19 mouse cellular contexts compared by ENCODE assay signal in genomic region chr12:100735156-100735555, GRCm38 (mm10). TPM values are rescaled to one million over a fixed set of nuclear protein-coding genes. Genes with fewer than 3 reads are reported as not detected.
DNase-seq lines count a peak whose midpoint lies in the region; ATAC-seq and TF ChIP-seq lines count a peak whose summit lies in the region.
"Had no signal": no experiment of that assay in that cellular context is flagged by ENCODE, and none has a peak within 500 bp of the region (broad histone marks: within the 10 kb centered on the region; RNA-seq: fewer than 3 reads in every experiment).

No protein-coding gene starts in this region.

- no peak overlapping the region for H3K4me2 ChIP-seq in hindbrain, postnatal 0 days (ENCODE audit: low read depth, low read length)
- H3K4me2 ChIP-seq in hindbrain, embryonic 11.5 days (replicated peaks; ENCODE audit: low read depth, low read length): no peak overlapping the region
- H3K4me2 ChIP-seq in stomach, postnatal 0 days (replicated peaks; ENCODE audit: low read depth): no peak overlapping the region
- H3K4me2 ChIP-seq: embryonic facial prominence, embryonic 13.5 days; forebrain, embryonic 13.5 days; heart, embryonic 12.5 days; hindbrain, embryonic 12.5 days had no signal

- no peak overlapping the region for H3K27ac ChIP-seq in cerebellum, adult 2 months (ENCODE audit: insufficient read depth, low read length)
- no peak overlapping the region for H3K27ac ChIP-seq in hindbrain, postnatal 0 days
- no peak overlapping the region for H3K27ac ChIP-seq in hindbrain, embryonic 11.5 days (ENCODE audit: low read depth, low read length)
- no peak overlapping the region for H3K27ac ChIP-seq in stomach, postnatal 0 days (replicated peaks)
- H3K27ac ChIP-seq: embryonic facial prominence, embryonic 13.5 days; forebrain, embryonic 13.5 days; hindbrain, embryonic 12.5 days had no signal

- no peak for TF ChIP-seq CTCF in cerebellum, adult 2 months (IDR thresholded peaks at IDR 0.05; ENCODE audit: borderline replicate concordance, insufficient read depth, low read depth, low read length)
- TF ChIP-seq CTCF in hindbrain, postnatal 0 days (IDR thresholded peaks at IDR 0.05; ENCODE audit: low read depth): no peak
- TF ChIP-seq CTCF in brain, embryonic 14.5 days (IDR thresholded peaks at IDR 0.05; ENCODE audit: borderline replicate concordance, extremely low read depth, insufficient read depth, insufficient read length): no peak
- TF ChIP-seq CTCF in stomach, postnatal 0 days (IDR thresholded peaks at IDR 0.05; ENCODE audit: low read depth): no peak

- no peak for TF ChIP-seq EP300 in stomach, postnatal 0 days (optimal IDR thresholded peaks at IDR 0.05)

- no peak overlapping the region for H3K4me3 ChIP-seq in cerebellum, adult 2 months (replicated peaks; ENCODE audit: insufficient read depth, low read depth, low read length)
- no peak overlapping the region for H3K4me3 ChIP-seq in hindbrain, postnatal 0 days (ENCODE audit: low read length)
- H3K4me3 ChIP-seq in hindbrain, embryonic 11.5 days (ENCODE audit: low read depth, low read length): no peak overlapping the region
- H3K4me3 ChIP-seq in stomach, postnatal 0 days (ENCODE audit: low read depth, low read length): no peak overlapping the region
- H3K4me3 ChIP-seq: embryonic facial prominence, embryonic 13.5 days; forebrain, embryonic 13.5 days; heart, embryonic 12.5 days; hindbrain, embryonic 12.5 days had no signal

- no peaks in the 10 kb centered on the region for H3K36me3 ChIP-seq in hindbrain, postnatal 0 days (ENCODE audit: insufficient read depth, low read length)
- H3K36me3 ChIP-seq in hindbrain, embryonic 11.5 days (ENCODE audit: control insufficient read depth, insufficient read depth, low read length): no peaks in the 10 kb centered on the region
- H3K36me3 ChIP-seq in stomach, postnatal 0 days (ENCODE audit: control insufficient read depth, insufficient read depth, low read length): no peaks in the 10 kb centered on the region
- H3K36me3 ChIP-seq: embryonic facial prominence, embryonic 13.5 days; heart, embryonic 12.5 days; hindbrain, embryonic 12.5 days had no signal

- H3K27me3 ChIP-seq in cerebellum, adult 2 months (ENCODE audit: control insufficient read depth, insufficient read depth, low read length): no peaks in the 10 kb centered on the region
- H3K27me3 ChIP-seq in hindbrain, postnatal 0 days (ENCODE audit: insufficient read depth, low read length): no peaks in the 10 kb centered on the region
- H3K27me3 ChIP-seq in hindbrain, embryonic 11.5 days (ENCODE audit: control insufficient read depth, insufficient read depth, low read length): no peaks in the 10 kb centered on the region
- H3K27me3 ChIP-seq in stomach, postnatal 0 days (ENCODE audit: control insufficient read depth, insufficient read depth, low read length): no peaks in the 10 kb centered on the region
- H3K27me3 ChIP-seq: CH12.LX; embryonic facial prominence, embryonic 13.5 days; forebrain, embryonic 13.5 days; heart, embryonic 12.5 days; hindbrain, embryonic 12.5 days had no signal

- H3K9ac ChIP-seq in hindbrain, postnatal 0 days (replicated peaks; ENCODE audit: low read length): no peak overlapping the region
- H3K9ac ChIP-seq in hindbrain, embryonic 11.5 days (ENCODE audit: low read depth, low read length): no peak overlapping the region
- H3K9ac ChIP-seq in stomach, postnatal 0 days (ENCODE audit: low read length): no peak overlapping the region
- H3K9ac ChIP-seq: embryonic facial prominence, embryonic 13.5 days; forebrain, embryonic 13.5 days; forebrain, postnatal 0 days; heart, embryonic 12.5 days; hindbrain, embryonic 12.5 days had no signal

- DNase-seq in cerebellum, adult 2 months: peak; percentile 33 to 64
- no peak for DNase-seq in cerebellum, adult 8-10 months
- peak; percentile 31 for DNase-seq in hindbrain, postnatal 0 days (ENCODE audit: low spot score)
- no peak for DNase-seq in hindbrain, embryonic 11.5 days (ENCODE audit: low spot score)
- peak; percentile 21 for DNase-seq in brain, embryonic 14.5 days (ENCODE audit: low read depth)
- DNase-seq in stomach, postnatal 0 days (ENCODE audit: low spot score): no peak
- DNase-seq: adrenal gland, adult 2 months; adrenal gland, postnatal 25 days; forebrain, postnatal 0 days; gastrocnemius, postnatal 14 days; heart, postnatal 36 days; kidney, adult 11 months had no signal

- no peaks in the 10 kb centered on the region for H3K9me3 ChIP-seq in hindbrain, postnatal 0 days (ENCODE audit: low read length)
- no peaks in the 10 kb centered on the region for H3K9me3 ChIP-seq in hindbrain, embryonic 11.5 days (ENCODE audit: control insufficient read depth, low read length)
- H3K9me3 ChIP-seq in stomach, postnatal 0 days (ENCODE audit: control insufficient read depth, low read length): no peaks in the 10 kb centered on the region
- H3K9me3 ChIP-seq: embryonic facial prominence, embryonic 13.5 days; forebrain, embryonic 13.5 days; heart, embryonic 12.5 days; hindbrain, embryonic 12.5 days had no signal

- ATAC-seq in hindbrain, postnatal 0 days: no peak
- ATAC-seq in hindbrain, embryonic 11.5 days (ENCODE audit: low FRiP score): no peak
- no peak for ATAC-seq in stomach, postnatal 0 days (ENCODE audit: low FRiP score, low TSS enrichment)
- no peak for ATAC-seq in erythroblast, adult 5-6 weeks (replicated peaks; ENCODE audit: low FRiP score, poor library complexity, severe bottlenecking)
- ATAC-seq: forebrain, embryonic 13.5 days; forebrain, postnatal 0 days; hindbrain, embryonic 16.5 days had no signal

- TF ChIP-seq POLR2A in cerebellum, adult 2 months (IDR thresholded peaks at IDR 0.05; ENCODE audit: borderline replicate concordance, insufficient read depth, low read length): no peak
- TF ChIP-seq POLR2A in brain, embryonic 14.5 days (IDR thresholded peaks at IDR 0.05; ENCODE audit: borderline replicate concordance, extremely low read depth, insufficient read depth, insufficient read length, poor library complexity, severe bottlenecking): no peak

- peaks cover 6% of the 10 kb centered on the region; the same call in 1 of the 2 replicates for H3K4me1 ChIP-seq in cerebellum, adult 2 months (ENCODE audit: control insufficient read depth, insufficient read depth, low read length)
- no peaks in the 10 kb centered on the region for H3K4me1 ChIP-seq in hindbrain, postnatal 0 days (ENCODE audit: insufficient read depth, low read length)
- H3K4me1 ChIP-seq in hindbrain, embryonic 11.5 days (replicated peaks; ENCODE audit: control insufficient read depth, insufficient read depth, low read length): no peaks in the 10 kb centered on the region
- no peaks in the 10 kb centered on the region for H3K4me1 ChIP-seq in stomach, postnatal 0 days (replicated peaks; ENCODE audit: control insufficient read depth, insufficient read depth)
- H3K4me1 ChIP-seq: embryonic facial prominence, embryonic 13.5 days; heart, embryonic 12.5 days; hindbrain, embryonic 12.5 days had no signal

- 44% methylated on average over 5 of the region's 5 CpGs for WGBS in cerebellum, adult 2 months
- WGBS in hindbrain, postnatal 0 days: 64% methylated on average over 5 of the region's 5 CpGs
- WGBS in hindbrain, embryonic 11.5 days: 88% methylated on average over 5 of the region's 5 CpGs
- WGBS in stomach, postnatal 0 days: 76% methylated on average over 5 of the region's 5 CpGs

RNA-seq across cellular contexts. Expression of gene Rps6ka5, which starts 8.4 kb away (rescaled TPM):
- 22.9 and 25.0 TPM in 2 replicates for polyA plus RNA-seq in cerebellum, adult 2 months (2012; rRNA removed)
- total RNA-seq in hindbrain, postnatal 0 days (2014; rRNA removed): 10.1 and 10.5 TPM in 2 replicates
- 6.2 and 6.9 TPM in 2 replicates for polyA plus RNA-seq in hindbrain, postnatal 0 days (2015; fragmentation: Nextera tagmentation; extraction: Ambion mirVana)
- 3.3 and 5.6 TPM in 2 replicates for polyA plus RNA-seq in hindbrain, embryonic 11.5 days (2014; fragmentation: Nextera tagmentation; extraction: Ambion mirVana)
- 9.7 and 11.1 TPM in 2 replicates for polyA plus RNA-seq in brain, embryonic 14.5 days (2012; rRNA removed)
- 1.4 and 1.6 TPM in 2 replicates for polyA plus RNA-seq in stomach, postnatal 0 days (2015; fragmentation: Nextera tagmentation; extraction: Ambion mirVana)
- total RNA-seq in erythroblast, adult 5-6 weeks (2015; ENCODE audit: low replicate concordance): 7.5 and 11.9 TPM in 2 replicates
- total RNA-seq in erythroblast, adult 5-6 weeks (2017; ENCODE audit: low replicate concordance): 6.7 and 11.8 TPM in 2 replicates

RNA-seq across cellular contexts. Expression of gene Dglucy, which starts 43.7 kb away (rescaled TPM):
- 7.4 and 7.5 TPM in 2 replicates for polyA plus RNA-seq in cerebellum, adult 2 months (2012; rRNA removed)
- total RNA-seq in hindbrain, postnatal 0 days (2014; rRNA removed): 3.8 and 4.8 TPM in 2 replicates
- polyA plus RNA-seq in hindbrain, postnatal 0 days (2015; fragmentation: Nextera tagmentation; extraction: Ambion mirVana): 3.3 and 3.4 TPM in 2 replicates
- 0.57 TPM in 2 replicates for polyA plus RNA-seq in hindbrain, embryonic 11.5 days (2014; fragmentation: Nextera tagmentation; extraction: Ambion mirVana)
- polyA plus RNA-seq in brain, embryonic 14.5 days (2012; rRNA removed): 2.3 and 3.2 TPM in 2 replicates
- 2.8 and 4.0 TPM in 2 replicates for polyA plus RNA-seq in stomach, postnatal 0 days (2015; fragmentation: Nextera tagmentation; extraction: Ambion mirVana)
- 6.1 and 7.7 TPM in 2 replicates for total RNA-seq in erythroblast, adult 5-6 weeks (2015; ENCODE audit: low replicate concordance)
- total RNA-seq in erythroblast, adult 5-6 weeks (2017; ENCODE audit: low replicate concordance): 1.1 and 11.8 TPM in 2 replicates

Comparison
In these comparisons a context has a peak if more than half of its experiments do, and no peak if none do; other contexts are left out.
1. DNase-seq: peak in cerebellum, adult 2 months (2 of 2), hindbrain, postnatal 0 days (single experiment) and brain, embryonic 14.5 days (single experiment); none in cerebellum, adult 8-10 months (single experiment), hindbrain, embryonic 11.5 days (single experiment) and stomach, postnatal 0 days (single experiment).